Mouse (Mus musculus) c-Kit-positive CD71-positive TER-119-positive erythroid progenitor cells, embryonic 14.5 days (primary cell): ENCODE measurements around the gene Pik3r6.
A peak's percentile ranks its signal among the peaks of the same experiment; 100 is the strongest.

Experiments used
- DNase-seq: peaks from one replicate; pipeline ENCODE4 v3.0.0-alpha.2; 2013; ENCODE audit warnings: low spot score

Pik3r6 gene

DNA sequence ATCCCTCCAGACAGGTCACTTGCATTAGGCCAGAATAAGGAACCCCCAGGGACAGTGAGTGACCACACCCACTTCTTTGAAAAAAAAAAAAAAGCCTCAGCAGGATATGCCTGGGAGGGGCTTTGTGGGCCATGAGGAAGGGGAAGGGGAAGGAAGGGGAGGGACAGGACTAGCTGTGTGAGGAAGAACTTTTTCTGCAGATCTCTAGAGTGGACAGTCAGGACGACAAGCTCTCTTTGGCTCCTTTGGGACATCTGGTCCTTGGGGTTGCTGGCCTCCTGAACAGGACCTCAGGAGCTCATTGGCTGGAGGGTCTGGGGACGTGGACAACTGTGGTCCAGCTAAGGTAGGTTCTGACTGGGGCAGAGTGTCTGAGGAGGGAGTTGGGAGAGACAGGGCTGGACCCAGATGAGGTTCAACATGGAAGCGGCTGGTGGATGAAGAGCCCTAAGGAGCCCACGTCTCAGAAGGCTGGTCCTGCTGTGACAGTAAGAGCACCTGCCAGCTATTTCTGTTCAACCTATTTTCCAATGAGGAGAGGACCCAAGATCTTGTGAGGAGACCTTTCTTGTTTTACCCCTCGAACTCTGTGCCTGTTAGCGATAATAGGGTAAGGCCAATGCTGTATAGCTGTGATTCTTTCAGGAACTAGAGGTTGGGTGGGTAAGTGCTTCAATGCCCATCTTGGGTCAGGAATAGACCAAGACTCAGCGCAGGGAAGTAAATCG is at the start of gene Pik3r6:
Gene Pik3r6, plus strand, starts transcription at position 118 of the 728 bp plus-strand sequence.
- no peak for DNase-seq

DNA sequence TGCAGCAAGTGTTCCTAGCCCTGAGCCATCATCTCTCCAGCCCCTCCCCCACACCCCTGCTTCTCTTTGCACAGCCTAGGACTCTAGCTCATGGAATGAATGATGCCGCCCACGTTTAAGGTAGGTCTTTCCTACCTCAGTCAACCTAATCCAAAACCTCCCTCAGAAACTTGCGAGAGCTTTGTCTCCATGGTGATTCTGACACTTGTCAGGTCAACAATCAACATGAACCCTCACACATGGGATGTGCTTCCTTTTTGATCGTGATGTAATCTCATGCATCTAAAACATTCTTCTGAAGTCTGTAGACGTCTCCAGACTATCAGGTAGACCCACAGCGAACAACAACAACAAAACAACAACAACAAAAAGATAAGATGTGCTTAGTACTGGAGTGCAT is 49.5 kb upstream of the Pik3r6 start:
- no peak for DNase-seq

DNA sequence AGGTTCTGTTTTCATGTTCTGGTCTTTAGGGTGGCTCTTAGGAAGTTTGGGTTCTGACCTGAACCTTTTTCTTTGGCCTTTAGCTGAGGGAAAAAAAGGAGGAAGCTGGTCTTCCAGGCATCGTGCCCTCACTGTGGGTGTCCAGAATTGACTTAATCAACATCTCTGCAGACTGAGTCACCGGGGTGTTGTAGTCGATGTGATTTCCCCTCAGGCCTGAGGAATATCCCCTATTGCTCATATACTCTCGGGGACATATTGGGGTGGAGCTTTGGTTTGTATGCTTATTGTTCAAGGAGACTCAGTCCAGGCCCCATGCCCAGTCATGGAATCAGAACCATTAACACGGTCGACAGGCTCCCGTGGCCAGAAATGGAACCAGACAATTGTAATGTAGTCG is 44.7 kb upstream of the Pik3r6 start:
- DNase-seq: no peak

DNA sequence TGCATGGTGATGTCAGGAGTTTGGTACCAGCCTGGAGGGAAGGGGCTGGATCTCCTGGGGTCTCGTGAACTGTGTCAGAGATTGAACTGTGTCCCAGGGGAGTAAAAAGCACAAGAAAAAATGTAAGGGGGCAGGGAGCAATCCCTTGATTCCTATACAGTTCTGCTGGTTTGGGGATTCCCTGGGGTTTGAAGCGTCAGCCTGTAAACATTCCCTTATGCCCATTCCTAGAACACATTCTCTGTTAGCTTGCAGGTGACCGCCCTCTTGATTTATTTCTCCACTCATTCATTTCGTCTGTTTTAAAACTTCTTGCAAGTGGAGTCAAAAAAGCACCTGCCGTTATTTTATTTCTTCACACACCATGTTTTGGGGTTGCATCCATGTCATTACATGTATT is 43.8 kb upstream of the Pik3r6 start:
- DNase-seq: no peak

DNA sequence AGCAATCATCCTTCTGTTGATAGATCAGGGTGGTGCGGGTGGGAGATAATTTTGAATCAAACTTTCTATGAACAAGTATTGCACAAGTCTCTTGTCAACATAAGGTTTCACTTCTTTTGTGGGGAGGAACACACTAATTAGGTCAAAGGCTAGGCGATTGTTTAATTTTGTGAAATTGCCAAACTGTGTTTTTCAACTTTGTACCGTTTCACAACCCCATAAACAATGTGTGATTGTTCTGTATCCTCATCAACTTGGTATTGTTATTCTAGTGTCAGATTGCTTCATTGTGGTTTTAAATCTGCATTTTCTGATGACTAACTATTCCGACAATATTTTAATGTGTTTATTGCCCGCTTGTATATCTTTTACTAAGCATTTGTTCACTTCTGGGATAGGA is 43.3 kb upstream of the Pik3r6 start:
- no peak for DNase-seq

DNA sequence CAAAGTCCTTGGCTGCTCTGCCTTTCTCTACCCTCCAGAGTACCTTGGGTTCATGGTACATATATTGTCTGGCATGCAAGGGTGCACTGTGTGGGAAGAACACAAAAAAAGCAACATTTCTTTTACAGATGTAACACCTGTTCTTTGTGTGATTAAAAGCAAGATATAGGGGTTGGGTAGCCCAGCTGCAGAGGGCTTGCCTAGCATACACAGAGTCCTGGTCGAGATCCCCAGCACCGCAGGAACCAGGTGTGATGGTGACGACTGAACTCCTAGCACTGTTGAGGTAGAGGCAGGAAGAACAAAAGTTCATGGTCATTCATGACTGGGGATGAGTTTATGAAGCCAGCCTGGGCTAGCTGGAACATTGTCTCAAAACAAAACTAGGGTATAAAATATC is 40.1 kb upstream of the Pik3r6 start:
- DNase-seq: no peak

DNA sequence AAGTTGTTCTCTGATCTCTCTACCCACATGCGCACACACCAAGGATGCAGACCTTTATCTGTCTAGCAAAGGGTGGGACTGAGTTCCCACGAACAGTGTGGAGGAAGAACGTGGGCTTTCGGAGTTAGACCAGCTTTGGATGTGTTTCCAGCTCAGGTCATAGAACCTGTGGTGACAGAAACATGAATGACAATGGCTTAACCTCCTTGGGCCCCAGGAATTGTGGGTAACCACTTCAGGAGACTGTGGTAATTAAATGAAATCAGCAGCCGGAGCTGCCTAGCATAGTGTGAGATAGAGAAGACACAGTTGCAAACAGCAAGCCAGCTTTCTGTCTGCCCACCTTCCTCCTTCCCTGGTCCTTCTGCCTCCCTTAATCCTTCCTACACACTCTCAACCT is 38.6 kb upstream of the Pik3r6 start:
- DNase-seq: no peak

DNA sequence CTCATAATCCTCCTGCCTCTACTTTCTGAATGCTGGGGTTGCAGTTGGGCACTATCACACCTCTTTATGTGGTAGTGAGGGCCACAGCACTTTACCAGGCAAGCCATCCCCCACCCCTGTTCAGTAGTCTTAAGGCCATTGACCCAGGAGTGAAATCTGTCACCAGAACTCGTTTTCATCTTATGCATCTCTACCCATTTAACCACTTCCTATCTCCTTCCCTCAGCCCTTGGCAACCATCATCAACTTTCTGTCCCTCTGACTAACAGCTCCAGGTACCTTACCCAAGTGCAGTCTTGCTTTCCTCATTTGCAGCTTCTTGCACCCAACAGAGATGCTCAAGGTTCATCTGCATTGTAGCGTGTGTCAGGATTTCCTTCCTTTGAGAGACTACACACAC is 37.7 kb upstream of the Pik3r6 start:
- no peak for DNase-seq

DNA sequence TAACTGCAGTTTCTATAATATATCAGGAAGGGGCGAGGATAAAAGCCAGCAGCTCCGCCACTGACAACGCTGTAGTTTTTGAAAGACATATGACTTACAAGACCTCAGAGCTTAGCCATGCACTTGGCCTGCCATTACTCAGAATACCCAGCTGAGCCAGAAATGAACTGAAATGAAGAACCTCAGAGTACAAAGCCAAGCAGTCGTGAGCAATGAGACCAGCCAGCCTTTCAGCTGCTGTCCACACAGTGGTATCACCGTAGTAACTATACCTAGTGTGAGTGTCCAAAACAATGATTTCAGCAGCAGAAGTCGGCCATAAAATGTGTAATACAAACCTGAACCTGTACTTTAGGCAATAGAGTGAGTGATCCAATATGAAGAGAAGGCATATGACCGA is 35.4 kb upstream of the Pik3r6 start:
- no peak for DNase-seq

DNA sequence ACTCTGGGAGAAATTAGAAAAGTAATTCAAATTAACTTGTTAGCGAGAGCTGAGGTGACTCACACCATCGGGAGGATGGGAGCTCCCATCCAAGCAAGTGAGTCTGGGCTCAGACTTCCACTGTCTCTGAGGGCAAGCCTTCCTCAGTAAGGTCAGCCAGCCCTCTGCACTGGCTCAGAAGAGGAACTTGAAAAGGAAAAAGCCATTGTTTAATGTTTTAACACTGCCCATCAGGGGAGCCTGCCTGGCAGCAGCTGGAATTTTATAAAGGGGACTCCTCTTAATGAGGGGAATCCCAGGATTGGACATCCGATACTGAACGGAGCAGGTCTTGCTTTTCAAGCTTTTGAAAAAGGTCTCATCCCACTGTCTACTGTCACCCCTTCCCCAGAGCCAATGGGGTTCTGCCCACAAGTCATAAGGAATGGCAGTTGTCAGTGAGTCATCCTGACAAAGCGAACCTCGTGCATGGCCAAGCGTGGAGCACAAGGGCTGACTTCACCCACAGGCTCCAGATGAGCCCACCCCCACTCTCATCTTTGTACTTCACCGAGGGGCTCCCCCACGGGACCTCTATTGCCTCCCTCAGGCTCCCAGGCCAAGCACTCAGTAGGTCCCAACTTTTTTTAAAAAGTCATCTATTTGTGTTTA is 34.7 kb upstream of the Pik3r6 start:
- no peak for DNase-seq

DNA sequence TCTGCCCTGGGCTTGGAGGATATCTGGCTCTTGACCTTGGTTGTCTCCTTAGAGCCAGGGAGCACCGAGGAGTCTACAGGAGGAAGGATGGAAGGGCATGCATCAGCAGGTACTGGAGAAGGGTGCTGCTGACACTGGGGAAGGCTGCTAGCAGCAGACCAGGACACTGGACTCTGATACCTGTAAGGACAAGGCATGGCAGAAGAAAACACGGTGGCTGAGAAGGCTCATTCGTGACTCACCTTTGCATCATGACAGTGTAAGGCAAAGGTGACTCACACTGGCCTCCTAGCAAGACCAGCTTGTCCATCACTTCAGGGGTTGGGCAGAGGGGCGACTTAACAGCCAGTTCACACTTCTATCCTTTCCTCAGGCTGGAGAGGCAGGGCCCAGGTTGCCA is 33.9 kb upstream of the Pik3r6 start:
- DNase-seq: no peak

DNA sequence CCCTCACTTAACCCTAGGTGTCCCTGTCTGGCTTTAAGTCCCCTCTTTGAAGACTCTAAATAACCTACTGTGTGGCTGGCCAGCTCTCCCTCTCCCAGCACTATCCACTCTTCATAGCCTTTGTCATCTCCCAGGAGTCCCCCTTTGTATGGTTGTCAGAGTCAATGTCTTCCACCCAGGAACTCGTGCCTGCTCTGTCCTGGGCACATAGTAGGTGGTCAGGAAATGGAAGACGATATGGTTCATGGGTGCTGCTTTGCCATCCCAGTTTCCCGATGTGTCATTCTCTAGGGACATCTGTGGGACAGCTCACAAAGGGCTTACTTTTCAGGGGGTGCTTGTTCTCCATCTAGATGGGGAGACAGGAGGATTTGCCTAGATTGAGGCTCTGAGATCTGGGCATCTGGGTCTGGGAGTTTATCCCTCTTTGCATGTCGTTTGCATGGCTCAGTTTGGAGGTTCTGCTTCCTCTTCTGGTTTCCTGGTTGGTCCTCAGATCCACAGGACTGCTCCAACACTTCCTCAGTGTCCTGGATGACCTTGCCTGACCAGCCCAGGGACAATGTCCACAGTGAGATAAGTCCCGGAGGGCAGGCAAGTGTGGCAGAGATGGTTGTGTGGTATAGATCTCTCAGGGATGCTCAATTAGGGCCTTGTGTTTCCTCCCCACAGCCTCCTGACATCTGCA is 30.5 kb upstream of the Pik3r6 start:
- no peak for DNase-seq

DNA sequence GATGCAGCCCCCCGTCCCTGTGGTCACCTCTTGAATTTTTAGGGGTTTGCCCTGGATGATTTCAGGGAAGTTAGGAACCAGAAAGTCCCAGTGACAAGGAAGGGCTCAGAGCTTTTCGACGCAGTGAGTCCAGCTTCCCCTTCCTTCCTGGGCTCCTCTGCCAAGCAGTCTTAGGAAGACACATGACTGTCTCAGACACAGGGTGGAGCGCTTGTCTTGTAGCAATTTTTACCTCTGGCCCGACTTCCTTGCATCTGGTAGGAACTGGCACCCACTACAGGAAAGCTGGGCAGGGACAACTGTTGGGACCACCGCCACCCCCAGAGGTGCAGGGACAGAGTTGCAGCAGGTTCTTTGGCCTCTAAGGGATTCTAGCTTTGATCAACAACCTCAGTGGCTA is 28.2 kb upstream of the Pik3r6 start:
- DNase-seq: no peak

DNA sequence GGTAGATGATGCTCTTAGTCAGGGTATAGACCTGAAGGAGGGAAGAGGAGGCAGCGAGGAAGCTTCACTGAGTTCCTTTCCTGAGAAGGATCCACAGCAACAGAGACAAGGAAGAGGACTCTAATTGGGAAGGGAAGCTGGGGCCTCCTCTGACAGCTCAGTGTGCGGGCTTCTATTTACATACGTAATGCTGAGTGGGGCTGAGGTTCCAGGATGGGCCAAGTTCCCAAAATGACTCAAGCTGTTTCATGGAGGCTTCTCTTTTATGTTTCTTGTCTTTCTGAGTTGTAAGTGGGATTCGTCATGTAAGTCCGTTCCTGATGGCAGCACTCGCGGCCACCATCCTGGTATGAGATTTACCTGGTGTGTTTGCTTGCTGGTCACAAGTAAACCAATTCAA is 27.1 kb upstream of the Pik3r6 start:
- DNase-seq: no peak

DNA sequence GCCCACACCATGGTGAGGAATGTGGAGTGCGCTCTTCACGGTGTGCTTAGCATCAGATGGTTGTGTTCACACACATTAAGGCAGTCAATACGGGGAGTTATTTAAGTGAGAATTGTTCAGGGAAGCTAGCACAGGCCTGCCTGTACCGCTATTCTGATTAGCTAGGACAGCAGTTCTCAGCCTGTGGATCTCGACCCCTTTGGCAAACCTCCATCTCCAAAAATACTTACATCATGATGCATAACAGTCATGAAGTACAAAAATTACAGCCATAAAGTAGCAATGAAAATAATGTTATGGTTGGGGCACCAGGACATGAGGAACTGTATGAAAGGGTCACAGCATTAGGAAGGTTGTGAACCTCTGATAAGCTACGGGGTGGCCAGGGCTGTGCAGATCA is 25.2 kb upstream of the Pik3r6 start:
- DNase-seq: no peak

DNA sequence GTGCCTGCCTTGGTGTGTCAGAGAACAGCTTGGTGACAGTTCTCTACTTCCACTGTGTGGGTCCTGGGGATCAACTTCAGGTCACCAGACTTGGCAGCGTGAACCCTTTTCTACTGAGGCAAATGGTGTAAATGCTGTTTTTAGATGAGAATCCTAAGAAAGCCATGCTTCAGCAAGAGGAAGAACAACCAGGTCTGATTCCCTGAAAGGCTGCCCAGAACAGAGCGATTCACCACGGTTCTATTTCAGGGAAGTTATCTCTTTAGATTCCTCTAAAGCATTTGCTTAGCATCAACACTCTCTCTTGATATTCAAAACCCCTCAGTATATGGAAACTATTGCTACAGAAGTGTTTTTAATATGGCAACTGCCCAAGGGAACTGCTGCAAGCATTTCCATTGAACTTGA is 24.2 kb upstream of the Pik3r6 start:
- no peak for DNase-seq

DNA sequence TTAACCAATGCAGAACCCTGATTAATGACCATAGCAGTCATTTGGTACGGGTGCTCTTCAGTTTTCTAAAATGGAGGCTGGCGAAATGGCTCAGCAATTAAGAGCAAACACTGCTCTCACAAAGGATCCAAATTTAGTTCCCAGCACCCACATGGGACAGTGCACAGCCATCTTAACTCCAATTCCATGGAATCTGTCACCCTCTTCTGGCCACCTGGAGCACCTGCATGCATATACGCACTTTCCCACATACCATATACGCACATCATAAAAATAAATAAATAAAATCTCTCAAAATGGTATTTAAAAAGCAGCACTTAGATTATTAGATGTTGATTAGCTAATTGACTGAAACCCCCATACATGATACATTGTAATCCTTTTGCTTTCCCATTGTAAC is 22.2 kb upstream of the Pik3r6 start:
- DNase-seq: no peak

DNA sequence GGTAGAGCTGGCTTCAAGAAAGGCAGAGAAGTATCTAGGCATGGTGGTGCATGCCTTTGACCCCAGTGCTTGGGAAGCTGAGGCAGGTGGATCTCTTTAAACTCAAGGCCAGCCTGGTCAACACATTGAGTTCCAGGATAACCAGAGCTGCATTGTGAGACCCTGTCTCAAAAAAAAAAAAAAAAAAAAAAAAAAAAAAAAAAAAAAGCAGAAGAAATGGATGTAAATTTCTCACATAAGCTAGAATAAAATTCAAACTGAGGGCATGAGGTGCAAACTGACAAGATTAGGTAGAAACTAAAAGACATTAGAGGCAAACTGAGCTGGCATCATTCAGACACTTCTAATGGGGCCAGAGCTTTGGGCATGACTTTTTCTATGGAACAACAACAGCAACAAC is 20.8 kb upstream of the Pik3r6 start:
- DNase-seq: no peak

DNA sequence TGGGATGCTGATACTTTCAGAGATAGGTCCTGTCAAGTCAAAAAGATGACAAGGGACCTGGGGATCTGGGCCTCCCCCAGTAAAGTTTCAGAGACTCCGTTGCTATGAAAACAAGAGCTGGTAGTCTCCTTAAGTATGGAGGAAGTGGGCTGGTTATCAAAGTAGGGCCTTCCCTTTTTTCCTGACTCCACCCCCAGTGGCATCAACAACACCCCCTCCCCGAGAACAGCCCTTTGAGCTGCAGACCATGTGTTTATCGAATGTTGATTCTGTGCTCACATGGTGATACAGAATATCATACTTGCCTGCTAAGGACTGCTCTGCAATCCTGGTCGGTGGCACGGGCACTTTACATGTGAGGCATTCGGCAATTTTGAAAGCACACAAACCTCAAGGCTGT is 19.6 kb upstream of the Pik3r6 start:
- no peak for DNase-seq

DNA sequence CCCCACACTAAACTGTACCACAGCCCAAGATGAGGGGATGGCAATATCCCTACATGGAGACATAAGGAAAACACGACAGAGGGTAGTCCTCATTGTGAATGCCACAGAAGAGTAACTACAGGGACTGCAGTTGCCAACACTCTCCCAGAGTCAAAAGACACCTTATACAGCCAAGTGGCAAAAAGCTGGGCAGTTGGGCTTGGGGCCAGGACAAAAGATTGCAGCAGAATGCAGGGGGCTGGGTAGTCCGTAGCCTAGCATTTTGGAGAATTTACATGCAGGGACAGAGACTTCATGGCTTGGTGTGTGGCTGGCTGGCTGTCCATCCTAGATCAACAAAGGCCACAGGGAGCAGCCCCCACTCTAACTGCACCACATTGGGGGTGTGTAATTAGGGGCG is 18.4 kb upstream of the Pik3r6 start:
- no peak for DNase-seq

DNA sequence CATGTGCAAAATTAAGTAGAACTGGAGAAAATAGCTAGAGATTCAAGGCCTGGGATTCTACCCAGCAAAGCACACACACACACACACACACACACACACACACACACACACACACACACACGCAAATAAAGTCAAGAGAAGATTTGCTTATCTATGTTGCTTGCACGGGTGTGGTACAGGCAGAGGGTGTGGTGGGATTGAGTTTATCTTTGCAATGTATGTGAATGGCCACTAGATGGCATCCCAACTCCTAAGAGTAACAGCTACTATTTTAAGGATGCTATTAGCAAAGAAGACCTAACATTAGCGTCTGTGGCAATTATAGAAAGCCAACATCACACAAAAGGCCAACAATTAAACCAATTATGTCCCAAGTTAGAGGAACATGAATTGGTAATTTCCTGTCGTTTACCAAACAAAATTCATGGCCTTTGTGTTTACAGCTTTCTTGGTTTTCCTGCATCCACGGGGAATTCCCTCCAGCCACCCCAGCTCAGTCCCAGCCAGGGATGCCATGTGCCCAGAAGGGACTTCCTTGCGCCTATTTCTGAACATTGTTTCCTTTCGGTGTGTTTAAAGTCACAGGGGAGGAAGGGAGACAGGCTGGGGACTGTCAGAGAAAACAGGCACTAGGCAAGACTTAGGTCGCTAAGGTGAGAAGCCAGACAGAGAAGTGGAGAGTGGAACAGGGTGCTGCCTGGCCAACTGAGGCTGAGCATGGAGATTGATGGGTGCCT is 17.4 kb upstream of the Pik3r6 start:
- peak; percentile 70 for DNase-seq

DNA sequence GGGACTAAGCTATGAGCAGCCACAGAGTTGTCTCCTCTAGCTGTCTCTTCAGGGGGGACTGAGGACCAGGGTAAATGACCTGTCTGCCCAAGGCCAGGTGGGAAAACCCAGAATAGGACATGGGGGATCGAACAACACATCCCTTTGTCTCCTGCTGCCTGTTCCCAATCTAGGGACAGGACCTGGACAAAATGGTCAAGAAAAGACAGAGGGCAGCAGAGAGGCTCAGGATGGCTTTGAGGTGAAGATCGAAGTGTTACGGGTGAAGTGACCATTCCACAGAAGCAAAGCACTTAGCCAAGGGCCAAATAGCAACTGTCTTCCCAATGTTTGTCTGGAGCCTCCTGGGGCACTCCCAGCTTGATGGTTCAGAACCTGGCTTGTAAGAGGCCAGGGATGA is 16.7 kb upstream of the Pik3r6 start:
- DNase-seq: no peak

DNA sequence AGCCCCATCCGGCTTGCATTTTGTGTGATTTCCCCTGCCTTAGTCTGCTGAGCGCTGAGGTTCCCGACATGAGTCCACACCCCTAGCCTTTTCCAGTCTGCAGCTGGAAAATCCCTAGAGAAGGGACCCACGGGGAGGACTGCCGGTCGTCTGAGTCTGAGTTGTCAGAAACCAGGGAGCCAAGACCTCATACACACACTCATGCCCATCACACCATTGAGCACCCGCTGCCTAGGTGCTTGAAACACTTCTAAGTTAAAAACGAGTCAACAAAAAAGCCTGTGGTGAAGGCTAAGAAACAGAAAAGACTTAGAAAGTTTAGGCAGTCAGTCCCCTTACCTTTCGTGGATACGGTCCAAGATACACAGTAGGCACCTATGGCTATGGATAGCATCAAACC is 15.1 kb upstream of the Pik3r6 start:
- DNase-seq: no peak
